Mouse (Mus musculus): Measurements from ENCODE around the gene Hist1h2ae. TPM values are rescaled to one million over a fixed set of nuclear protein-coding genes. Genes with fewer than 3 reads are reported as not detected.
"Not testable (repeated sequence)": the region's sequence is repeated elsewhere in the genome, so short reads cannot be mapped to it uniquely, and the experiment has no call there.

Gene Hist1h2ae
- total RNA-seq, 2 experiments from 2014 or later, result 24.5 to 31.0 TPM

DNA sequence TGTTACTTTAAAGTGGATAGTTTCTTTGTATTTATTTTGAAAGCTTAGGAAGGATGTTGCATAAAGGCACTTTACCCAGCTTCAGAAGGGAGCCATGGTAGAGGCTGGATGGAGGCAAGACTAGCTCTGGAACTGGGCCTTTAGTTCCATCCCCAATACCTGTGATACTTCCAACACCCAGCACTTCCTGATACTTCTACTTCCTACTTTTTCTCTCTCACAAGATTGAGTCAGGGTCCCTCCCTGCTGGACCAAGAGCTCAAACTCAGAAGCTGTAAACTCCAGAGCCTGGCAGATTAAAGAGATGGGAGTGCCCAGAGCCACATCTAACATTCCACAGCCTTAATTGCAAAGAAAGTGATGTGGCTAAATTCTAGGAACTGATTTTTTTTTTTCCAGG is 13.3 kb upstream of the Hist1h2ae start:
- intact Hi-C loops (cut with DNase I), result loop anchor here (5.0 kb wide), 1 partner anchor 103 kb away; no protein-coding TSS in a partner anchor
- DNase-seq, result no peak

GRCm38 (mm10) chr13:23583387-23584068 is 12.5 kb upstream of the Hist1h2ae start:
- DNase-seq, result no peak
- intact Hi-C loops (cut with DNase I), result loop anchor here (5.0 kb wide), 1 partner anchor 104 kb away; no protein-coding TSS in a partner anchor

DNA sequence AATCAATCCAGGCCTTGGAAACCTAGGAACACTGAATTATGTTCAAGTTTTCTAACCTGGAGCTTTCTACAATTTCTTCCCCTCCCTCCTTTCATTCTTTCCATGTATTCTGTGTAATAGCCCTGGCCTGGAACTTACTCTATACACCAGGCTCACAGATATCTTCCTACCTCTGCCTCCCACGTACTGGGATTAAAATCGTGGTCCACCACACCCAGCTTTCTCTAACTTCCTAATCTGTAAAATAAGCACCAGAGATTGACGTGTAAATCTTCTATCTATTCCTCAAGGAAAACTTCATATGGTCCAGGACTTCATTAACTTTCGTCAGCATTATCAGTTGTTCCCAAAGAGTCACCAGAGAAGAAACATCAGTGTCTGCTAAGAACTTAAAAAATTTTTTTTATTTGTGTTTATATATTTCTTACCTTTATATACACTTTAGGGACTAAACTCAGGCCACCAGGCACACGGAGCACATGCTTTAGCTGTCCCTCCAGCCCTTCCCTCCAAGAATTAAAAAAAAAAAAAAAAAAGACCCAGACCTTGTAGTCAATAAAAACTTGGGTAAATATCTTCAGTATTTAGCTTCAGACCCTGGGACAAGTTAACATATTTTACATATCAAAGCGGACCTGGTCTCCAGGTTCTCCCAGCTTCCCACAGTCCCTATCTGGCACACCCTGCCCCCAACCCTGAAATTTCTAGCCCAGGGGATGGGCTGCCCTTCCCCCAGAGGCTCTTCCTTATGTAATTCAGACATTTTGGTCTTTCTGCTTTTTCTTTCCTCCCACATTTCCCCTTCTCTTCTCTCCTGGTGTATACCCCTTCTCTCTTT is 11.4 kb upstream of the Hist1h2ae start:
- intact Hi-C loops (cut with DNase I), result loop anchor here (5.0 kb wide), 1 partner anchor 105 kb away; no protein-coding TSS in a partner anchor
- no peak for DNase-seq

DNA sequence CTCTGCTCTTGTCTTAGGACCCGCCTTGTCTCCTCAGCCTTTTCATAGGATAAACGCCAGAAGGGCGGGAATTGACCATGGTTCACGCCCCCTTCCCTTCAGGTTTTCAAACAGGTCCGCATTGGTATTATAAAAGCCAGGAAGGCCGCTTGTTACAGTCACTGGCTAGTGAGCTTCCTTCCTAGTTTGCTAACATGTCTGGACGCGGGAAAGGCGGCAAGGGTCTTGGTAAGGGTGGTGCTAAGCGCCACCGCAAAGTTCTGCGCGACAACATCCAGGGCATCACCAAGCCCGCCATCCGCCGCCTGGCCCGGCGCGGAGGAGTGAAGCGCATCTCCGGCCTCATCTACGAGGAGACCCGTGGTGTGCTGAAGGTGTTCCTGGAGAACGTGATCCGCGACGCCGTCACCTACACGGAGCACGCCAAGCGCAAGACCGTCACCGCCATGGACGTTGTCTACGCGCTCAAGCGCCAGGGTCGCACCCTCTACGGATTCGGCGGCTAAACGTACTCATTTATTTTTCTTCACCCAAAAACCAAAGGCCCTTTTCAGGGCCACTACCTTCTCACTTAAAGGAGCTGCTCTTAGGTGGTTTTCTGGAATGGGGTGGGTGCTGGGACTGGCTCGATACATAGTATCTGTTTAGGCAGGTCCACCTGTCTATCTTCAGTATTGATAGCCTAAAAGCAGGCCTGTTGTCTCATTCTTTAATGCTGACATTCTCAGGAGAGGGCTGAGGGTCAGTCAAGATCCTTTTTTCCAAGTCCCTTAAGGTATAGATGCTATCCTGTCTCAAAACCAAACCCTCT is 10.6 kb upstream of the Hist1h2ae start, which contains the start of gene Hist1h4d:
Hist1h4d (plus strand) TSS at position 191 of the 811 bp plus-strand sequence.
- DNase-seq, result peak; percentile 93
- intact Hi-C loops (cut with DNase I), result loop anchor here (5.0 kb wide), 1 partner anchor 106 kb away; no protein-coding TSS in a partner anchor

DNA sequence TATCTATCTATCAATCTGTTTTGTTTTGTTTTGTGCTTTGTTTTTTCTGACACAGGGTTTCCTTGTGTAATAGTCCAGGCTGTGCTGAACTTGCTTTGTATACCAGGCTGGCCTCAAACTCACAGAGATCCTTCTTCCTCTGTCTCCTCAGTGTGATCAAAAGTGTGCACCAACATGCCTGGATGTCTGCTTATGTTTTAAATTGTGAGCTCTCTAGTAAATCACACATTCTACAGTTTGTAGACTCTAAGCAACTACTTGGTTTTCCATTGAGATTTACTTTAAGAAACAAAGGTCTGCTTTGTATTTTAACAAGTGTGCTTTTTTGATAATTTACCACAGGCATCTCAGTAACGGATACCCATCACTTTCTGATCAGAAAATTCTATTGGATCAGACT is 6.8 kb upstream of the Hist1h2ae start:
- no peak for DNase-seq
- intact Hi-C loops (cut with DNase I), result no loop called here

DNA sequence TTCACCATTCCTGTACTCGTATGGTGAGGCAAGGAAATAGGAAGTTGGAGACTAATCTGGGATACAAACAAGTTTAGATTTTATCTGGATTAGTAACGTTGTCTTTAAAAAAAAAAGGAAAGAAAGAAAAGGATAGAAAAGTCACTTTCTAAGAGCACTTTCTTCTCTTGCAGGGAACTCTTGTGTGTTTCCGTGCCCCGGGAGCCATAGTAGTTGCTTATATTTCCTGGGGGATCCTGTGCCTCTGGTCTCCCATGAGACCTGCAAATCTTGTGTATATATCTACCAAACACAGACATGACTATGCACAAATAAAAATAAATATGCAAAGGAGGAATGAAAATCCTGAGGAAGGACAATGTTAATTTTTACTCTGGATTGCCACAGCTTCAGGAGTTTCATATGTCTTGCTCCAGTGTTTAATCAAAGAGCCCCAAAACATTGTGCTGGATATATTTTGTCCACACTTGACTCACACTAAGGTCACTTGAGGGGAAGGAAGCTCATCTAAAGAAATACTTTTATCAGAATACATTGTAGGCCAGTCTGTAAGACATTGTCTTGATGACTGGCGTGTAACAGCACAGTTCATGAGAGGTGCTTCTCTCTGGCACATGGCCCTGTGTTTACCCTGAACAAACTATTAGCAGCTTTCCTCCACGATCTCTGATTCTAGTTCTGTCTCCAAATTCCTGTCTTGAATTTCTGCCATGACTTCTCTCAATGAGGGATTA is 6.1 kb upstream of the Hist1h2ae start:
- intact Hi-C loops (cut with DNase I), result no loop called here
- DNase-seq, result no peak

DNA sequence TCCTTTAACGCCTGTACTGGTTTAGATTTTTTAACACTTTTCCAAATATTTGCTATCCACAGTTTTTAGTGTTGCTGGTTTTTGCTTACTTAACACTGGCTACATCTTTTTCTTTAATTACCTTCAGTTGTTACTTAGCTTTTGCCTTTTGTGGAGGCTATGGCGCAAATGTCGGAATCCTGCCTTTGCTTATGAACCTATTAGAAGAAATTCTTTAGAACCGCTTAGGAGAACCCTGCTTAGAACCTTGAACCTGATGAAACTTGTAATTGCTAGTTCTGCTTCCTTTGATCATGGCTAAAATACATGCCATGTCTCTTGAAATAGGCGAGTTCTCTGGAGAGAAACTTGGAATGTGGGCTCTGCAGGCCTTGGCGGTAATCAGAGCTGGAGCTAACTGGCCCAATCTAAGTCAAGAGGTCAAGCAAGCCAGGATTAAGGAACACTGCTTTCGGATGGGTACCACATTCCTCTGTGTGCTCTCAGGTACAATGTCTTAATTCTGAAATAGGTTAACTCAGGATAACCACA is 5.4 kb upstream of the Hist1h2ae start:
- no peak for DNase-seq
- intact Hi-C loops (cut with DNase I), result no loop called here

DNA sequence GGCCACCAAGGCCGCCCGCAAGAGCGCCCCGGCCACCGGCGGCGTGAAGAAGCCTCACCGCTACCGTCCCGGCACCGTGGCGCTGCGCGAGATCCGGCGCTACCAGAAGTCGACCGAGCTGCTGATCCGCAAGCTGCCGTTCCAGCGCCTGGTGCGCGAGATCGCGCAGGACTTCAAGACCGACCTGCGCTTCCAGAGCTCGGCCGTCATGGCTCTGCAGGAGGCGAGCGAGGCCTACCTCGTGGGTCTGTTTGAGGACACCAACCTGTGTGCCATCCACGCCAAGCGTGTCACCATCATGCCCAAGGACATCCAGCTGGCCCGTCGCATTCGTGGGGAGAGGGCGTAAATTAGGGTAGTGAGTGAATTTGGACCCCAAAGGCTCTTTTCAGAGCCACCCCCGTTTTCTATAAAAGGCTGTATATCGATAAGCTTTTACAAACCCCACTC is 4.9 kb upstream of the Hist1h2ae start:
- intact Hi-C loops (cut with DNase I); DNase-seq: not testable (repeated sequence)

DNA sequence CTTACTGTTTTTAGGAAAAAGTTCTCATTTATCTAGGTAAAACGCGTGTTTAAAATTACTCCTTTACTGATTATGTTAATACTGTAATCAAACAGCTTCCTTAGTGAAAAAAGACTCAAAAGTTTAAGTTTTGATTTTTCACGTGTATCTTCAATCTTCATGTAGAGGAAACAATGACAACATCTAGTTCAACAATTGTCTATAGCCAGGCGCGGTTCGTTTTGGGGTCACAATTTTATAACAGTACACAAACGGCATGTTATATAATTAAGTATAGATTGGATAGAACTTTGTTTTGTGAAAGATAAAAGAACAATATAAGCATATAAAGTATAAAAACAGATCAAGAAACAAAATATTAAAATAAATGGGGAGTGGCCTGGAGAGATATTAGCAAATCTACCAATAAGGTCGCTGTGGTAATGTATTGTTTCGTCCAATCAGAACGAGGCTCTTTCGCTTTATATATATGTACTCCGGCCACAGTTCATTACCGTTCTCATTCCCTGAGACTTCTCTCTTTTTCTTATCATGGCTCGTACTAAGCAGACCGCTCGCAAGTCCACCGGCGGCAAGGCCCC is 4.3 kb upstream of the Hist1h2ae start, which contains the start of gene Hist1h3d:
Hist1h3d (plus strand) TSS at position 493 of the 581 bp plus-strand sequence.
- intact Hi-C loops (cut with DNase I), result no loop called here
- no peak for DNase-seq

- DNase-seq; intact Hi-C loops (cut with DNase I): not testable (repeated sequence)
Measured at GRCm38 (mm10) chr13:23574546-23575170, 3.6 kb upstream of the Hist1h2ae start.

DNA sequence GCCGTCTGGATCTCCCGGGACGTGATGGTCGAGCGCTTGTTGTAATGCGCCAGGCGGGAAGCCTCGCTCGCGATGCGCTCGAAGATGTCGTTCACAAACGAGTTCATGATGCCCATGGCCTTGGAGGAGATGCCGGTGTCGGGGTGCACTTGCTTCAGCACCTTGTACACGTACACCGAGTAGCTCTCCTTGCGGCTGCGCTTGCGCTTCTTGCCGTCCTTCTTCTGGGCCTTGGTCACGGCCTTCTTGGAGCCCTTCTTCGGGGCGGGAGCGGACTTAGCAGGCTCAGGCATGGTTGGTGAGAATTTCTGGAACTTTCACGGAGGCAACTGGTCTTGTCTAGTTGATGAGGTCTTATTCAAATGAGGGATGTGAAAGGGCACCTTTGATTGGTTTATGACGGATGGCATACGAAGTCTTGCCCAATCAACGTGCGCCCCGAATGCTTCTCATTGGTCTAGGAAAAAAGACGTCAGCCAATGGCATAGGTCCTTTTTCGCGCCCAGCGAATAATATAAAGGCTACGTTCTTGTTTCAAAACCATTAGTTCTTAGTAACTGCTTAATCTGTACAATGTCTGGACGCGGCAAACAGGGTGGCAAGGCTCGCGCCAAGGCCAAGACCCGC is 3.0 kb upstream of the Hist1h2ae start, which contains the start of the genes Hist1h2bf and Hist1h2ad:
Hist1h2bf (minus strand) TSS at position 299 of the 627 bp plus-strand sequence.
Hist1h2ad (plus strand) TSS at position 484 of the 627 bp plus-strand sequence.
- peak; percentile 91 for DNase-seq
- intact Hi-C loops (cut with DNase I), result not testable (repeated sequence)

DNA sequence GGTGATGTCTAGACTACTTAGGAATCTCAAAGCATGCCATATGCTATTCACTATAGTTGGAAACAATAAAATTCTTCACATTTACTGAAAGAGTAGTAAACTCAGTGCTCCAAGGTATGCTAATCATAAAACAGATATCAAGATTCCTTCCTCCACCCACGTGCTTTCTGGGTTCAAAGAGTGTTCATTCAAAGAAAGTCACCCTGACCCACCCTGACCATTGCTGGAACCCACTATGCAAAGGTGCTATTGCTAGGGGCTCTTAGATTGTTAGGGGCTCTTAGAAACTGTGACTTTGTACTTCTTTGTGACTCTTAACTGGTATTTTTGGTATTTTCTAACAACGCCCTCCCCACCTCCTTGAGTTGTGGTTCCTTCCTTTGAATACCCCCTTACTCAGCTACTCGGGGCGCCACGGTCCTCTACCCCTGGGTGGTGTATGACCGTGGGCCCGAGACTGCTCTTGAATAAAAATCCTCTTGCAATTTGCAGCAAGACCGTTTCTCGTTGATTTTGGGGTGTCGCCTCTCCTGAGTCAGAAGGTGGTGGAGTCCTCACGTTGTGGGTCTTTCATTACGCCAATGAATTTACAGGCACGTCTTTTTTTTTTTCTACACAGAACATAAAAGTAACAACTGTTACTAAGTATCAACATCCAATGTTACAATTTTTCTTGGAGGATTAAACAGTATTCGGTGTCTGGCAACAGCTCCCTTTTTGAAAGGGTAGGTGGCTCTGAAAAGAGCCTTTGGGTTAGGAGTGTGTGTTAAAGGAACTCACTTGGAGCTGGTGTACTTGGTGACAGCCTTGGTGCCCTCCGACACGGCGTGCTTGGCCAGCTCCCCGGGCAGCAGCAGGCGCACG is 2.2 kb upstream of the Hist1h2ae start:
- intact Hi-C loops (cut with DNase I); DNase-seq: not testable (repeated sequence)

- no peak for DNase-seq
- intact Hi-C loops (cut with DNase I), result no loop called here
Measured at GRCm38 (mm10) chr13:23572218-23573033, 1.4 kb upstream of the Hist1h2ae start.

- DNase-seq; intact Hi-C loops (cut with DNase I): not testable (repeated sequence)
Measured at GRCm38 (mm10) chr13:23571504-23572217, 641 bp upstream of the Hist1h2ae start.

DNA sequence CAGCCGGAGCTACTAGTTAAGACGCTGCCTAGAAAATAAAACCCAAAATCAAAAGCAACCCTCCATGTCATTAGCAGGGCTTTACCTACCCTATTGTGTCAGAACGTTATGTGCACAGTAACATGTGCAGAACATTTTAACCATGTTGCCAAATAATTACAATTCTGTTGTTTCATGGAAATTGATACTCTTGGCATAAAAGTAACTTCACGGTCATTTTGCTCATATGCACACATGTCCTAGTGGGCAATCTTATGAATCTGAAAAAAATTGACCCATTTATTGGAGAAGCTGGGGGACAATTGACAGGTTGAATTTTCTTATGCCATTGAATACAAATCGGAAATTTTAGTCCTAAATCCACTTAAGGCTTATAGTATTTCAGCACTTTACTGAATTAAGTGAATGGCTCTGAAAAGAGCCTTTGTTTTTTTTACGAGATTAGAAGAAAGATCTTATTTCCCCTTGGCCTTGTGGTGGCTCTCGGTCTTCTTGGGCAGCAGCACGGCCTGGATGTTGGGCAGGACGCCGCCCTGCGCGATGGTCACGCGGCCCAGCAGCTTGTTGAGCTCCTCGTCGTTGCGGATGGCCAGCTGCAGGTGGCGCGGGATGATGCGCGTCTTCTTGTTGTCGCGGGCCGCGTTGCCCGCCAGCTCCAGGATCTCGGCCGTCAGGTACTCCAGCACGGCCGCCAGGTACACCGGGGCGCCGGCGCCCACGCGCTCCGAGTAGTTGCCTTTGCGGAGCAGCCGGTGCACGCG is 579 bp downstream of the Hist1h2ae start:
- intact Hi-C loops (cut with DNase I); DNase-seq: not testable (repeated sequence)

Data from left cerebral cortex, postnatal 4 days (tissue).